29 mouse cellular contexts compared by ENCODE assay signal in genomic region chr11:92858170-92858569, GRCm38 (mm10).
"Had no signal": no experiment of that assay in that cellular context is flagged by ENCODE, and none has a peak within 500 bp of the region (broad histone marks: within the 10 kb centered on the region; RNA-seq: fewer than 3 reads in every experiment).

No protein-coding gene starts in this region.

- DNase-seq: cerebellum, adult 2 months; cerebellum, adult 8-10 months; cerebellum, adult 9-10 months; cerebellum, adult 9-11 months; cerebellum, postnatal 10 days; cerebellum, postnatal 14 days; cerebellum, postnatal 25 days; cerebellum, postnatal 36 days; embryo, embryonic 11 days; forebrain, postnatal 0 days; gastrocnemius, adult 2 months; gastrocnemius, postnatal 10 days; gastrocnemius, postnatal 14 days; gastrocnemius, postnatal 25 days; gastrocnemius, postnatal 36 days; heart, adult 11 months; heart, adult 18-20 months; heart, adult 2 months had no signal

- ATAC-seq: forebrain, embryonic 13.5 days; forebrain, embryonic 14.5 days; forebrain, embryonic 15.5 days; forebrain, embryonic 16.5 days; forebrain, postnatal 0 days had no signal

- H3K27ac ChIP-seq: embryonic facial prominence, embryonic 10.5 days; embryonic facial prominence, embryonic 12.5 days; embryonic facial prominence, embryonic 13.5 days; embryonic facial prominence, embryonic 15.5 days; forebrain, embryonic 10.5 days; forebrain, embryonic 12.5 days; forebrain, embryonic 13.5 days; forebrain, embryonic 15.5 days; gastrocnemius, adult 2 months; heart, adult 2 months had no signal

- H3K4me3 ChIP-seq: embryonic facial prominence, embryonic 10.5 days; embryonic facial prominence, embryonic 12.5 days; embryonic facial prominence, embryonic 13.5 days; embryonic facial prominence, embryonic 15.5 days; erythroblast, embryonic 14.5 days; forebrain, embryonic 10.5 days; forebrain, embryonic 12.5 days; forebrain, embryonic 13.5 days; forebrain, embryonic 15.5 days; gastrocnemius, adult 2 months; heart, adult 2 months had no signal
